Mouse (Mus musculus) heart, postnatal 0 days (tissue): ENCODE data around the gene Pms1.

Experiments used
- CTCF ChIP-seq: IDR thresholded peaks from 2 replicates; pipeline ENCODE4 v1.5.1; 2016; ENCODE audit warnings: antibody characterized with exemption, control low read depth, low read depth
- EP300 ChIP-seq: IDR thresholded peaks from 2 replicates; pipeline ENCODE4 v1.6.1; 2016; ENCODE audit warnings: antibody characterized with exemption, low read depth

GRCm38 (mm10) chr1:53272646-53273045, 24.2 kb downstream of the Pms1 start:
- TF ChIP-seq CTCF = peak; percentile 73
- TF ChIP-seq EP300 = no peak
